Mouse (Mus musculus) liver, postnatal 0 days (tissue): ENCODE results near the gene Elfn1. TPM values are rescaled to one million over a fixed set of nuclear protein-coding genes. Genes with fewer than 3 reads are reported as not detected.
"Not testable (repeated sequence)": the region's sequence is repeated elsewhere in the genome, so short reads cannot be mapped to it uniquely, and the experiment has no call there.

Experiments
- ATAC-seq: fragments of 200-750 bp; cut with Nextera tagmentation; 2 replicates; pipeline ENCODE4 v1.8.0; 2017; ENCODE audit warnings: mild to moderate bottlenecking, moderate library complexity
- DNase-seq: peaks from one replicate; pipeline ENCODE4 v3.0.0-alpha.2; 2016
- H3K27ac ChIP-seq: fragments of 300-500 bp; sonication (generic); 2 replicates; pipeline ENCODE4 v1.5.1; 2014; ENCODE audit warnings: antibody characterized with exemption, moderate library complexity, mild to moderate bottlenecking, low read depth
- H3K27me3 ChIP-seq: fragments of 300-500 bp; sonication (generic); 2 replicates; pipeline ENCODE4 v1.6.1; 2014; ENCODE audit warnings: low read length, control low read depth, mixed read lengths; ENCODE audit not compliant: insufficient read depth
- H3K36me3 ChIP-seq: fragments of 300-500 bp; sonication (generic); replicated peaks from 2 replicates; pipeline ENCODE4 v1.6.1; 2014; ENCODE audit warnings: mild to moderate bottlenecking, control low read depth, low read length, moderate library complexity, mixed read lengths; ENCODE audit not compliant: insufficient read depth
- H3K4me1 ChIP-seq: fragments of 300-500 bp; sonication (generic); 2 replicates; pipeline ENCODE4 v1.6.1; 2014; ENCODE audit warnings: antibody characterized with exemption, mild to moderate bottlenecking, control low read depth; ENCODE audit not compliant: insufficient read depth
- H3K4me2 ChIP-seq: fragments of 300-500 bp; sonication (generic); 2 replicates; pipeline ENCODE4 v1.6.1; 2014; ENCODE audit warnings: low read depth, mild to moderate bottlenecking, low read length, moderate library complexity, mixed read lengths
- H3K4me3 ChIP-seq: fragments of 300-500 bp; sonication (generic); 2 replicates; pipeline ENCODE4 v1.5.1; 2014; ENCODE audit warnings: low read depth, low read length
- H3K9ac ChIP-seq: fragments of 300-500 bp; sonication (generic); replicated peaks from 2 replicates; pipeline ENCODE4 v1.6.1; 2014; ENCODE audit warnings: mild to moderate bottlenecking, moderate library complexity
- H3K9me3 ChIP-seq: fragments of 300-500 bp; sonication (generic); 2 replicates; pipeline ENCODE4 v1.6.1; 2016; ENCODE audit warnings: mild to moderate bottlenecking, control low read depth, low read length, mixed read lengths
- CTCF ChIP-seq: sonication (generic); IDR thresholded peaks from 2 replicates; pipeline ENCODE4 v1.5.1; 2016; ENCODE audit warnings: antibody characterized with exemption, low read depth
- EP300 ChIP-seq: IDR thresholded peaks from 2 replicates; pipeline ENCODE4 v1.6.1; 2016; ENCODE audit warnings: antibody characterized with exemption, low read depth, mild to moderate bottlenecking
- WGBS: fragments of 180-500 bp; shearing (Covaris S2); extraction: QIAGEN DNeasy Blood & Tissue Kit; methylation state at CpG from one replicate; pipeline ENCODE4 v1.1.7; 2014; ENCODE audit not compliant: insufficient replicate concordance; 5-methylcytosine and 5-hydroxymethylcytosine counted together
- polyA plus RNA-seq: library from polyadenylated mRNA; unstranded; fragments of >200 nt; fragmentation: Nextera tagmentation; extraction: Ambion mirVana; gene quantifications from 2 replicates; pipeline ENCODE4 v1.2.1, GENCODE M21; 2015

Gene Elfn1
- polyA plus RNA-seq, 1 experiment from 2014 or later: not detected

GRCm38 (mm10) chr5:139991531-139991930, 83.8 kb downstream of the Elfn1 start:
- no peak overlapping the region for H3K9ac ChIP-seq
- TF ChIP-seq CTCF: no peak
- TF ChIP-seq EP300: no peak
- H3K9me3 ChIP-seq: no peaks in the 10 kb centered on the region
- ATAC-seq (no peak), DNase-seq (no peak)
- no peaks in the 10 kb centered on the region for H3K4me1 ChIP-seq
- H3K4me3 ChIP-seq: no peak overlapping the region
- no peaks in the 10 kb centered on the region for H3K36me3 ChIP-seq
- 78% methylated on average over 3 of the region's 3 CpGs for WGBS
- no peaks in the 10 kb centered on the region for H3K27me3 ChIP-seq
- H3K27ac ChIP-seq: no peak overlapping the region
- H3K4me2 ChIP-seq: no peak overlapping the region

DNA sequence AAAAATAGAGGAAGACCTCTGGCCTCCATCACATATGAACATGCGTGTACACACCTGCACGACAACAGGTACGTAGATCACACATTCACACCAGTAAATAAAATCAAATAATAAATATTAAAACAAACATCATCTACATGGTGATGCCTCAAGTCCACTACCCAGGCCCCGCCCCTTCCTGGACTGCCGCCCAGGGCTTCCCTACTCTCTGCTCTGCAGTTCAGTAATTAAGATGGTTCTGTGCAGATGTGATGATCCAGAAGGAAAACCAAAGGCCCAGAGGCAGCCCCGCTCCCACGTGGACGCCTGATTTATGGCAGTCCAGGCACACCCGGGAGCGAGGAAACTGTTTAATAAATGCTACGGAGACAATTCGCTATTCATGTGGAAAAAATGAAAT, 90.6 kb downstream of the Elfn1 start:
- not testable (repeated sequence) for DNase-seq, H3K9me3 ChIP-seq, H3K4me2 ChIP-seq

GRCm38 (mm10) chr5:139998916-139999315, 91.2 kb downstream of the Elfn1 start:
- no peaks in the 10 kb centered on the region for H3K9me3 ChIP-seq
- no peaks in the 10 kb centered on the region for H3K4me1 ChIP-seq
- no peaks in the 10 kb centered on the region for H3K36me3 ChIP-seq
- 47% methylated on average over 5 of the region's 6 CpGs for WGBS
- H3K27ac ChIP-seq: no peak overlapping the region
- DNase-seq: no peak
- no peak overlapping the region for H3K9ac ChIP-seq
- TF ChIP-seq EP300 (no peak), CTCF (no peak)
- ATAC-seq: no peak
- H3K27me3 ChIP-seq: no peaks in the 10 kb centered on the region
- H3K4me3 ChIP-seq: no peak overlapping the region
- H3K4me2 ChIP-seq: no peak overlapping the region

More for the DNA sequence above, 90.6 kb downstream of the Elfn1 start:
- 75% methylated on average over 12 of the region's 12 CpGs for WGBS
- H3K4me3 ChIP-seq, H3K4me1 ChIP-seq, H3K27ac ChIP-seq, H3K9ac ChIP-seq, ATAC-seq, H3K27me3 ChIP-seq, H3K36me3 ChIP-seq: not testable (repeated sequence)

DNA sequence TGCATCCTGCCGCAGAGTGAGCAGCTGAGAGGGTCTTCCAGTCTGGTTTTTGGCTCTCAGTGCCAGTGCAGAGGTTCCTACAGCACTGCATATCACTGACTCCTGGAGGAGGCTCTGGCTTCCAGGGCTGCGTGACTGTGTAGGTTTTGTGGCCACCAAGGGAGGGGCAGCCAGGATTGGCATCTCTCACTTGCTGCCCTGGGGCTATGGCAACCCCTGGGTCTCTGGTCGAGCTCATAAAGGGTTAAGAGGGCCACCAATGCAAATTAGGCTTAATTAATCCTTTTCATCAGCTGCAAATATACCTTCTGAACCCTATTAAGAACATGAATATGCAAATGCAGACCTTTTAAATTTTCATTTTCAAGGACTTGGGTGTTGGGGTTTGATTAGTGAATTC, 94.8 kb downstream of the Elfn1 start:
- Histone ChIP-seq H3K27ac (no peak overlapping the region), H3K27me3 (no peaks in the 10 kb centered on the region), H3K9ac (no peak overlapping the region), H3K9me3 (no peaks in the 10 kb centered on the region), H3K4me1 (no peaks in the 10 kb centered on the region), H3K4me3 (no peak overlapping the region), H3K36me3 (no peaks in the 10 kb centered on the region), H3K4me2 (no peak overlapping the region)
- ATAC-seq (no peak), DNase-seq (no peak)
- WGBS: 68% methylated on average over 3 of the region's 3 CpGs
- TF ChIP-seq EP300: no peak
- no peak for TF ChIP-seq CTCF

GRCm38 (mm10) chr5:140006861-140007260, 99.1 kb downstream of the Elfn1 start:
- WGBS: 71% methylated on average over 8 of the region's 8 CpGs
- no peaks in the 10 kb centered on the region for H3K9me3 ChIP-seq
- DNase-seq (no peak), ATAC-seq (no peak)
- H3K4me2 ChIP-seq: no peak overlapping the region
- TF ChIP-seq EP300 (no peak), CTCF (no peak)
- no peak overlapping the region for H3K27ac ChIP-seq
- H3K4me3 ChIP-seq: no peak overlapping the region
- peaks cover 9% of the 10 kb centered on the region for H3K36me3 ChIP-seq
- no peak overlapping the region for H3K9ac ChIP-seq
- no peaks in the 10 kb centered on the region for H3K27me3 ChIP-seq
- no peaks in the 10 kb centered on the region for H3K4me1 ChIP-seq

GRCm38 (mm10) chr5:140007656-140008522, 100.1 kb downstream of the Elfn1 start:
- Histone ChIP-seq H3K9me3 (no peaks in the 10 kb centered on the region), H3K4me2 (no peak overlapping the region), H3K36me3 (peaks cover 9% of the 10 kb centered on the region), H3K9ac (no peak overlapping the region), H3K4me3 (no peak overlapping the region), H3K27me3 (no peaks in the 10 kb centered on the region), H3K27ac (no peak overlapping the region), H3K4me1 (no peaks in the 10 kb centered on the region; the same call in 1 of the 2 replicates)
- DNase-seq (no peak), ATAC-seq (no peak)
- no peak for TF ChIP-seq EP300
- TF ChIP-seq CTCF: no peak
- WGBS: 75% methylated on average over 9 of the region's 9 CpGs
